Mouse (Mus musculus): ENCODE measurements around the gene Dnah7a. TPM values are rescaled to one million over a fixed set of nuclear protein-coding genes. Genes with fewer than 3 reads are reported as not detected.
"Not testable (repeated sequence)": the region's sequence is repeated elsewhere in the genome, so short reads cannot be mapped to it uniquely, and the experiment has no call there.

Dnah7a gene
- polyA plus RNA-seq, 1 experiment from 2014 or later = 0.26 TPM

DNA sequence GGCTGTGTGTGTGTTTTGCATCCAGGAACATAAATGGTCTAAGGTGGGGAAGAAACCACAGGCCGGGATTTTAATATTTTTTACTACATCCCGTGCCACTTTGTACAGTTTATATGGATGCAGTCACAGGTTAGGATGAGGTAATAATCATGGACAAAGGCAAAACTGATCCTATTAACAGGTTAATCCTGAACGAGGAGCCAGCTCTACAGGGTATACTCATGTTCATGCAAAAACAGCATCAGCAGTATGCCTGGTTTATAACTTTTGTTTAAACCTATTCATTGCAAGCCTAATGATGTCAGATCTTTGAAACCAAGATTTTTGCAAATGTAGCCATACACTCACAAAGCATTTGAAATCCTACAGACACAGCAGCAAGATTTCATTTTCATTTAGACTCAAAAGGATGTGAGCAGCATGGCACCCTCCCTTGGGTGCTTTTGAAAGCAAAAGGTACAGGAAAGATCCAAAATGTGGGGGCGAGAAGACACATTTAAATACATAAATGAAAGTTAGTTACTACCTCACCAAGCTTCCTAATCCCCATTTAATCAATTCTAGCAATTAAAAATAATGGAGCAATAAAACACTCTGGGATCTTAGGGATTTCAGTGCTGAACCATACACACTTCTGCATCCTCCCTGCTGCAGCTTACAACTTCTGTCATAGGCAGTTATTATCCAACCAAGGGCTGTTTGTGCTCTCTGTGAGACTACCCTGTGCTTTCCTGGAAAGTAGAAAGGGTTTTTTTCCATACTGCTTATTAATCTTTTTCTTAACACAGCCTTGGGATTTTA, 239.9 kb downstream of the Dnah7a start:
- not testable (repeated sequence) for H3K9me3 ChIP-seq (replicated peaks; ENCODE audit: control insufficient read depth, low read length); H3K9ac ChIP-seq (ENCODE audit: low read length); H3K27me3 ChIP-seq (ENCODE audit: control insufficient read depth, insufficient read depth, low read length); H3K27ac ChIP-seq (ENCODE audit: low read length); ATAC-seq (ENCODE audit: insufficient read depth, low FRiP score); H3K4me1 ChIP-seq (ENCODE audit: control insufficient read depth, insufficient read depth, low read length); H3K4me3 ChIP-seq (replicated peaks; ENCODE audit: low read length); H3K4me2 ChIP-seq (ENCODE audit: low read depth, low read length); H3K36me3 ChIP-seq (ENCODE audit: control insufficient read depth, insufficient read depth, low read length)
- 77% methylated on average over 4 of the region's 4 CpGs for WGBS

DNA sequence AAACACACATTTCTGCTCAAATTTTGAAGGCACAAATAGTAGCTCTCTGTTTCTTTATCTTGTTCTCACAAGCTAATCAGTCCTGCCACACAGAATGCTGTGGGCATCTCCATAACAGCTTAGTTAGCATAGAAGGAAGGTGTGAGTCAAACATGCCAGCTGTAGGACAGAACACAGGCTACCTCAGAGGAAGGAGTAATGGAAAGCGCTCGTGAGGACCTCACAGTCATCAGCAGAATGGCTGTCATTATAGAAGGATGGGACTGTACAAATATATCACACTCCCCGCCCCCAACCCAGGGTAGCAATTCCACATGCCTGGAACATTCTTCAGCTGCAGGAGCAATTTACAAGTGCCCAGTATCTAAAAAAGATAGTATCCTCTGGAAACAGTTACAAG, 267.4 kb downstream of the Dnah7a start:
- H3K36me3 ChIP-seq (ENCODE audit: control insufficient read depth, insufficient read depth, low read length); H3K27ac ChIP-seq (ENCODE audit: low read length); ATAC-seq (ENCODE audit: insufficient read depth, low FRiP score); H3K9ac ChIP-seq (ENCODE audit: low read length); H3K4me1 ChIP-seq (ENCODE audit: control insufficient read depth, insufficient read depth, low read length); H3K4me2 ChIP-seq (ENCODE audit: low read depth, low read length); H3K4me3 ChIP-seq (replicated peaks; ENCODE audit: low read length); H3K9me3 ChIP-seq (replicated peaks; ENCODE audit: control insufficient read depth, low read length); H3K27me3 ChIP-seq (ENCODE audit: control insufficient read depth, insufficient read depth, low read length): not testable (repeated sequence)
- 61% methylated on average over 3 of the region's 3 CpGs for WGBS

GRCm38 (mm10) chr1:53432433-53432832, 274.2 kb downstream of the Dnah7a start:
- H3K27me3 ChIP-seq (ENCODE audit: control insufficient read depth, insufficient read depth, low read length); H3K27ac ChIP-seq (ENCODE audit: low read length); H3K4me1 ChIP-seq (ENCODE audit: control insufficient read depth, insufficient read depth, low read length); H3K9me3 ChIP-seq (replicated peaks; ENCODE audit: control insufficient read depth, low read length); H3K36me3 ChIP-seq (ENCODE audit: control insufficient read depth, insufficient read depth, low read length); ATAC-seq (ENCODE audit: insufficient read depth, low FRiP score); H3K9ac ChIP-seq (ENCODE audit: low read length); H3K4me3 ChIP-seq (replicated peaks; ENCODE audit: low read length); H3K4me2 ChIP-seq (ENCODE audit: low read depth, low read length): not testable (repeated sequence)
- 82% methylated on average over 2 of the region's 2 CpGs for WGBS

DNA sequence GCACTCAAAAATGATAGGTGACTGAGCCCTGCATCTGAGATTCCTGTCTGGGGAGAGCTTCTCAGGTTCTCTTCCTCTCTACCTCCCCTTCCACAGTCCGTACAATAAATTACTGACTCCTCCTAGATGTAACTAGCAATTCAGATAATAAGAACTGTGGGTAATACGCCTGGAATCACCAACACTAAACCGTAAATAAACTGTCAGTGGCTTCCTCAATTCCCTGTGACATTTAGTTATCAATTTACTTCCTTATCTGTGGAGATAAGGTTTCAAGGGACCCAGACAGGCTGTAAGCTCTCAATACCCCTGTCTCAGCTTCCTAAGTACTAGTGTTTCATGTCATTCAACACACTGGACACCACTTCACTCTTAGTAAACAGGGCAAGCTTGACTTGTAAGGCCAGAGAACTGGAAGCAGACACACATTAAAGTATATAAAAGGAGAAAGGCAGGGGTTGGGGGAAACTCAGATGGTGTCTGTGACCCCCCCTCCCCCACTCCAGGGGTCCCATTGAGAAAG, 300.7 kb downstream of the Dnah7a start:
- Histone ChIP-seq H3K27ac (ENCODE audit: low read length) (no peak overlapping the region), H3K4me2 (ENCODE audit: low read depth, low read length) (no peak overlapping the region)

GRCm38 (mm10) chr1:53393936-53394760, 312.4 kb downstream of the Dnah7a start:
- not testable (repeated sequence) for H3K27ac ChIP-seq (ENCODE audit: low read length); H3K27me3 ChIP-seq (ENCODE audit: control insufficient read depth, insufficient read depth, low read length); H3K4me3 ChIP-seq (replicated peaks; ENCODE audit: low read length); ATAC-seq (ENCODE audit: insufficient read depth, low FRiP score); H3K9ac ChIP-seq (ENCODE audit: low read length); H3K36me3 ChIP-seq (ENCODE audit: control insufficient read depth, insufficient read depth, low read length); H3K4me1 ChIP-seq (ENCODE audit: control insufficient read depth, insufficient read depth, low read length); H3K9me3 ChIP-seq (replicated peaks; ENCODE audit: control insufficient read depth, low read length)
- H3K4me2 ChIP-seq (ENCODE audit: low read depth, low read length) = peak overlapping the region; percentile 32; the same call in 1 of the 2 replicates
- WGBS = 28% methylated on average over 21 of the region's 21 CpGs

More for the DNA sequence above, 300.7 kb downstream of the Dnah7a start:
- Histone ChIP-seq H3K9ac (ENCODE audit: low read length) (no peak overlapping the region), H3K36me3 (ENCODE audit: control insufficient read depth, insufficient read depth, low read length) (no peaks in the 10 kb centered on the region), H3K9me3 (replicated peaks; ENCODE audit: control insufficient read depth, low read length) (no peaks in the 10 kb centered on the region), H3K4me1 (ENCODE audit: control insufficient read depth, insufficient read depth, low read length) (no peaks in the 10 kb centered on the region), H3K4me3 (replicated peaks; ENCODE audit: low read length) (no peak overlapping the region), H3K27me3 (ENCODE audit: control insufficient read depth, insufficient read depth, low read length) (no peaks in the 10 kb centered on the region)
- 25% methylated on average over 3 of the region's 3 CpGs for WGBS
- no peak for ATAC-seq (ENCODE audit: insufficient read depth, low FRiP score)

DNA sequence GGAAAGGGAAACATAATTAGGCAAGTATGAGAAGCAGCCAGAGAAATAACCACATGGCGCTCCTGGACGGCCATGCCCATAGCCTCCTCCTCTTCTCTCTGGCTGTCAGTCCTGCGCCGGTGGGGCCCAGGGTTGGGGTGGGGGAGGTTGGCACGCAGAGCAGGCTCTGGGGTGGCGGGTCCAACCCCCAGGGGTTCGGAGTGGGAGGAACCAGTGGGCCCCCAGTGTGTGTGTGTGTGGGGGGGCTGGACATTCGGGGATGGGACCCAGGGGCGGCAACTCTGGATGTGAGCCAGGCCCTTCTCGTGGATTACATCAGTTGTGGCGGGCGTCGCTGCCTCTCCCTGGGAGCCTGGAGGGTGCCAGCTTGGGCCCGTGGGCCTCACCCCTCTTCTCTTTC, 317.8 kb downstream of the Dnah7a start:
- Histone ChIP-seq H3K9me3 (replicated peaks; ENCODE audit: control insufficient read depth, low read length) (peaks cover 3% of the 10 kb centered on the region; the same call in 1 of the 2 replicates), H3K36me3 (ENCODE audit: control insufficient read depth, insufficient read depth, low read length) (no peaks in the 10 kb centered on the region), H3K27me3 (ENCODE audit: control insufficient read depth, insufficient read depth, low read length) (no peaks in the 10 kb centered on the region), H3K4me3 (replicated peaks; ENCODE audit: low read length) (no peak overlapping the region), H3K27ac (ENCODE audit: low read length) (no peak overlapping the region), H3K4me2 (ENCODE audit: low read depth, low read length) (no peak overlapping the region), H3K4me1 (ENCODE audit: control insufficient read depth, insufficient read depth, low read length) (no peaks in the 10 kb centered on the region), H3K9ac (ENCODE audit: low read length) (no peak overlapping the region)
- 90% methylated on average over 13 of the region's 14 CpGs for WGBS
- ATAC-seq (ENCODE audit: insufficient read depth, low FRiP score) = no peak

DNA sequence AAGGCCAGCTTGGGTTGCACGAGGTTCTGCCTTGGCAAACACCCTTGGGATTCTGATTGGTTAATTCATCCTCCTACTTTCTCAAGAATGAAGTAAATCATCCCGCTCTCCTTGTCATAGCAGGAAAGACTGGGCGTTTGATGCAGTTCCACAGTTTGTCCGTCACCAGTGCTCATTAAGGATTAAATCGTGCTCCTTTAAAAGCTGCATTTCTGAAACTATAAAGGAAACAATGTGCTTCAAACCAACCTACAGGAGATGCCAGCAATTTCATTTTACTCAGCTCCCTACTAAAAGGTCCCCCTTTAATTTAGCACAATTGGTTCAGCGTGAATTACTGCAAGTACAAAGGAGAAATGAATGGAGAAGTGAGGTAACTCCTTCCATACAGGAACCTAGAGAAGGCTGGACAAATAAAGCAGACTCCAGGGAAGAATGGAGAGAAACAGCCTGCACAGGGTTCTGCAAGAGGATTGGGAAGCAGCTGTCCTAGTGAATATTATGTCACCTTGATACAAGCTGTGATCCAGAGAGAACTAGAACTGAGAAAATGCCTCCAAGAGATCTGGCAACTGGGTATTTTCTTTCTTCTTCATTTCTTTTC, 322.4 kb downstream of the Dnah7a start:
- ATAC-seq (ENCODE audit: insufficient read depth, low FRiP score) = no peak
- H3K4me3 ChIP-seq (replicated peaks; ENCODE audit: low read length) = no peak overlapping the region
- H3K4me2 ChIP-seq (ENCODE audit: low read depth, low read length) = no peak overlapping the region
- WGBS = 67% methylated on average over 6 of the region's 6 CpGs
- no peak overlapping the region for H3K27ac ChIP-seq (ENCODE audit: low read length)
- H3K9ac ChIP-seq (ENCODE audit: low read length) = no peak overlapping the region
- H3K27me3 ChIP-seq (ENCODE audit: control insufficient read depth, insufficient read depth, low read length) = no peaks in the 10 kb centered on the region
- no peaks in the 10 kb centered on the region for H3K36me3 ChIP-seq (ENCODE audit: control insufficient read depth, insufficient read depth, low read length)
- no peaks in the 10 kb centered on the region for H3K9me3 ChIP-seq (replicated peaks; ENCODE audit: control insufficient read depth, low read length)
- H3K4me1 ChIP-seq (ENCODE audit: control insufficient read depth, insufficient read depth, low read length) = no peaks in the 10 kb centered on the region

DNA sequence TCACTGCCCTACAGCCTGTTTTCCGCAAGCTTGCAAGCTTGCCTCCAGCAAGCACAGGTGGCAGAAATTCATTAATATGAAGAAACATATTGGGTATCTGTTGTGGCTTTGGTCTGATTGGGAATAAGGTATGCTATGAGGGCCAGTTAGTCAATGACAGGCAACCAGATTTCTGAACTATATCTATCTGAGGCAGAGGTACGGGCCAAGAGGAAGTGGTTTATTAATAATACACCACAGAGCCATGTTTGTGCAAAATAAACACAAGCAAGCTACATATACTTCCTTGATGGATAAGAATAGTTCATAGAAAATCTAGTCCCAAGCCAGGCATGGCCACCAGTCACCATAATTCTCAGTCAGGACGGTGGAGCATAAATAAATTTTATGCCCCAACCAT, 328.9 kb downstream of the Dnah7a start:
- no peaks in the 10 kb centered on the region for H3K36me3 ChIP-seq (ENCODE audit: control insufficient read depth, insufficient read depth, low read length)
- no peak for ATAC-seq (ENCODE audit: insufficient read depth, low FRiP score)
- H3K4me1 ChIP-seq (ENCODE audit: control insufficient read depth, insufficient read depth, low read length) = no peaks in the 10 kb centered on the region
- 68% methylated on average over 3 of the region's 3 CpGs for WGBS
- H3K4me2 ChIP-seq (ENCODE audit: low read depth, low read length) = no peak overlapping the region
- no peak overlapping the region for H3K4me3 ChIP-seq (replicated peaks; ENCODE audit: low read length)
- no peak overlapping the region for H3K9ac ChIP-seq (ENCODE audit: low read length)
- no peaks in the 10 kb centered on the region for H3K9me3 ChIP-seq (replicated peaks; ENCODE audit: control insufficient read depth, low read length)
- H3K27ac ChIP-seq (ENCODE audit: low read length) = no peak overlapping the region
- H3K27me3 ChIP-seq (ENCODE audit: control insufficient read depth, insufficient read depth, low read length) = no peaks in the 10 kb centered on the region

- ATAC-seq (ENCODE audit: insufficient read depth, low FRiP score); H3K9ac ChIP-seq (ENCODE audit: low read length); H3K4me3 ChIP-seq (replicated peaks; ENCODE audit: low read length); H3K4me1 ChIP-seq (ENCODE audit: control insufficient read depth, insufficient read depth, low read length); H3K4me2 ChIP-seq (ENCODE audit: low read depth, low read length); H3K27ac ChIP-seq (ENCODE audit: low read length); H3K9me3 ChIP-seq (replicated peaks; ENCODE audit: control insufficient read depth, low read length); H3K36me3 ChIP-seq (ENCODE audit: control insufficient read depth, insufficient read depth, low read length); H3K27me3 ChIP-seq (ENCODE audit: control insufficient read depth, insufficient read depth, low read length): not testable (repeated sequence)
- 62% methylated on average over 2 of the region's 2 CpGs for WGBS
Observed at GRCm38 (mm10) chr1:53375965-53376364, 330.6 kb downstream of the Dnah7a start.

All from stomach, embryonic 16.5 days (tissue).